Comparison of ENCODE assay signal across 31 mouse cellular contexts in genomic region chr12:79492175-79492574, GRCm38 (mm10).
DNase-seq lines count a peak whose midpoint lies in the region; ATAC-seq and TF ChIP-seq lines count a peak whose summit lies in the region.
"Had no signal": no experiment of that assay in that cellular context is flagged by ENCODE, and none has a peak within 500 bp of the region (broad histone marks: within the 10 kb centered on the region; RNA-seq: fewer than 3 reads in every experiment).

No protein-coding gene starts in this region.

- H3K9me3 ChIP-seq in embryonic facial prominence, embryonic 14.5 days (ENCODE audit: control insufficient read depth, low read length): 0 out of 2 replicates have a peak, but pooled peaks cover 6% of the 10 kb centered on the region
- H3K9me3 ChIP-seq in embryonic facial prominence, embryonic 10.5 days: no peaks in the 10 kb centered on the region
- H3K9me3 ChIP-seq in CH12.LX (replicated peaks; ENCODE audit: low read length): no peaks in the 10 kb centered on the region
- no peaks in the 10 kb centered on the region for H3K9me3 ChIP-seq in stomach, postnatal 0 days (ENCODE audit: control insufficient read depth, low read length)
- no peaks in the 10 kb centered on the region for H3K9me3 ChIP-seq in hindbrain, embryonic 12.5 days (replicated peaks)
- H3K9me3 ChIP-seq: heart, embryonic 13.5 days had no signal

- peak; percentile 44 for DNase-seq in embryonic facial prominence, embryonic 14.5 days (ENCODE audit: low spot score)
- no peak for DNase-seq in embryonic facial prominence, embryonic 10.5 days (ENCODE audit: low spot score)
- peak; percentile 76 for DNase-seq in CH12.LX (ENCODE audit: extremely low read depth)
- no peak for DNase-seq in stomach, postnatal 0 days (ENCODE audit: low spot score)
- DNase-seq in ovary, postnatal 14 days (ENCODE audit: low spot score): no peak
- no peak for DNase-seq in adrenal gland, adult 2 months
- DNase-seq: adrenal gland, postnatal 14 days; cerebellum, adult 11-12 months; cerebellum, adult 9-11 months; gastrocnemius, adult 2 months; gastrocnemius, postnatal 36 days; heart, postnatal 10 days; kidney, adult 8-10 months; kidney, postnatal 4 days; layer of hippocampus, postnatal 36 days; left cerebral cortex, postnatal 4 days; liver; lung, adult 2 months; lung, postnatal 10 days; midbrain, embryonic 14.5 days; right cerebral cortex, postnatal 14 days; thymus, adult 2 months; thymus, postnatal 36 days had no signal

- no peak for ATAC-seq in embryonic facial prominence, embryonic 14.5 days (ENCODE audit: low read depth)
- ATAC-seq in stomach, postnatal 0 days (ENCODE audit: low FRiP score, low TSS enrichment): no peak
- no peak for ATAC-seq in hindbrain, embryonic 12.5 days (ENCODE audit: low FRiP score)
- ATAC-seq: forebrain, embryonic 14.5 days; hindbrain, embryonic 16.5 days had no signal

- no peak overlapping the region for H3K27ac ChIP-seq in embryonic facial prominence, embryonic 14.5 days (replicated peaks; ENCODE audit: low read depth, low read length)
- H3K27ac ChIP-seq in embryonic facial prominence, embryonic 10.5 days (replicated peaks): no peak overlapping the region
- peak overlapping the region; percentile 86 for H3K27ac ChIP-seq in CH12.LX (ENCODE audit: insufficient read depth, low read depth)
- peak overlapping the region; percentile 70 for H3K27ac ChIP-seq in embryonic fibroblast, embryonic 13.5 days (ENCODE audit: insufficient read depth, low read length)
- H3K27ac ChIP-seq in stomach, postnatal 0 days (replicated peaks): peak overlapping the region; percentile 30; the same call in 1 of the 2 replicates
- no peak overlapping the region for H3K27ac ChIP-seq in hindbrain, embryonic 12.5 days
- H3K27ac ChIP-seq: gastrocnemius, adult 2 months; heart, embryonic 13.5 days; kidney, postnatal 0 days; liver, embryonic 14.5 days; macrophage had no signal

- H3K4me3 ChIP-seq in embryonic facial prominence, embryonic 14.5 days (ENCODE audit: low read depth, low read length): no peak overlapping the region
- no peak overlapping the region for H3K4me3 ChIP-seq in embryonic facial prominence, embryonic 10.5 days
- H3K4me3 ChIP-seq in CH12.LX (replicated peaks in 1 of 3; ENCODE audit: low read depth in 2 of 3, low read length in 2 of 3, poor library complexity in 1 of 3): no peak overlapping the region
- H3K4me3 ChIP-seq in embryonic fibroblast, embryonic 13.5 days (ENCODE audit: insufficient read depth, low read length): no peak overlapping the region
- no peak overlapping the region for H3K4me3 ChIP-seq in stomach, postnatal 0 days (ENCODE audit: low read depth, low read length)
- no peak overlapping the region for H3K4me3 ChIP-seq in hindbrain, embryonic 12.5 days
- H3K4me3 ChIP-seq: gastrocnemius, adult 2 months; heart, embryonic 13.5 days had no signal

- no peak for TF ChIP-seq CTCF in CH12.LX (conservative IDR thresholded peaks at IDR 0.05 in 1 of 2, IDR thresholded peaks at IDR 0.05 in 1 of 2; ENCODE audit: low read depth in 2 of 2, low read length in 2 of 2)
- TF ChIP-seq CTCF in embryonic fibroblast, embryonic 13.5 days (IDR thresholded peaks at IDR 0.05; ENCODE audit: borderline replicate concordance, insufficient read depth, low read length): no peak
- no peak for TF ChIP-seq CTCF in stomach, postnatal 0 days (IDR thresholded peaks at IDR 0.05; ENCODE audit: low read depth)

- no peaks in the 10 kb centered on the region for H3K79me2 ChIP-seq in CH12.LX (replicated peaks; ENCODE audit: control insufficient read depth, extremely low read depth, insufficient read depth, poor library complexity, severe bottlenecking)

- no peak overlapping the region for H3K9ac ChIP-seq in embryonic facial prominence, embryonic 14.5 days (ENCODE audit: low read depth, low read length)
- peak overlapping the region; percentile 19; the same call in 1 of the 2 replicates for H3K9ac ChIP-seq in CH12.LX (ENCODE audit: insufficient read depth, low read depth)
- no peak overlapping the region for H3K9ac ChIP-seq in stomach, postnatal 0 days (ENCODE audit: low read length)
- no peak overlapping the region for H3K9ac ChIP-seq in hindbrain, embryonic 12.5 days
- H3K9ac ChIP-seq: heart, embryonic 13.5 days; liver, embryonic 14.5 days had no signal

- H3K36me3 ChIP-seq in embryonic facial prominence, embryonic 14.5 days (ENCODE audit: control insufficient read depth, insufficient read depth, low read length): no peaks in the 10 kb centered on the region
- no peaks in the 10 kb centered on the region for H3K36me3 ChIP-seq in embryonic facial prominence, embryonic 10.5 days (replicated peaks)
- peaks cover 0 to 17% of the 10 kb centered on the region in 2 experiments for H3K36me3 ChIP-seq in CH12.LX (replicated peaks in 1 of 2; ENCODE audit: control insufficient read depth in 1 of 2, insufficient read depth in 1 of 2, low read length in 1 of 2)
- no peaks in the 10 kb centered on the region for H3K36me3 ChIP-seq in stomach, postnatal 0 days (ENCODE audit: control insufficient read depth, insufficient read depth, low read length)
- H3K36me3 ChIP-seq in hindbrain, embryonic 12.5 days: no peaks in the 10 kb centered on the region
- H3K36me3 ChIP-seq: heart, embryonic 13.5 days had no signal

- dilution Hi-C loops in CH12.LX (cut with MboI; ENCODE audit: extremely low pct_ligation_motif_present, extremely low pct_unique_long_range_greater_than_20kb, low sequenced_read_pairs): no loop called here

- in situ Hi-C loops in CH12.LX (cut with MboI; ENCODE audit: low pct_ligation_motif_present, low pct_unique_long_range_greater_than_20kb, low sequenced_read_pairs): no loop called here

- TF ChIP-seq EP300 in CH12.LX (IDR thresholded peaks at IDR 0.05; ENCODE audit: low read length): peak; percentile 97
- no peak for TF ChIP-seq EP300 in stomach, postnatal 0 days (optimal IDR thresholded peaks at IDR 0.05)

- 0 out of 2 replicates have a peak, but pooled peaks cover 8% of the 10 kb centered on the region for H3K4me1 ChIP-seq in embryonic facial prominence, embryonic 14.5 days (ENCODE audit: control insufficient read depth, insufficient read depth, low read length)
- H3K4me1 ChIP-seq in embryonic facial prominence, embryonic 10.5 days: peaks cover 15% of the 10 kb centered on the region; the same call in 1 of the 2 replicates
- peaks cover 24 to 39% of the 10 kb centered on the region in 2 experiments for H3K4me1 ChIP-seq in CH12.LX (ENCODE audit: control insufficient read depth in 1 of 2, insufficient read depth in 2 of 2)
- peaks cover 7% of the 10 kb centered on the region for H3K4me1 ChIP-seq in embryonic fibroblast, embryonic 13.5 days (ENCODE audit: control insufficient read depth, insufficient read depth, low read length)
- H3K4me1 ChIP-seq in stomach, postnatal 0 days (replicated peaks; ENCODE audit: control insufficient read depth, insufficient read depth): no peaks in the 10 kb centered on the region
- H3K4me1 ChIP-seq in hindbrain, embryonic 12.5 days: no peaks in the 10 kb centered on the region

- 74% methylated on average over 4 of the region's 4 CpGs for WGBS in embryonic facial prominence, embryonic 14.5 days
- WGBS in embryonic facial prominence, embryonic 10.5 days: 94% methylated on average over 4 of the region's 4 CpGs
- 41% methylated on average over 4 of the region's 4 CpGs for WGBS in stomach, postnatal 0 days
- 95% methylated on average over 4 of the region's 4 CpGs for WGBS in hindbrain, embryonic 12.5 days

- no peak; the same call in none of the 2 replicates for TF ChIP-seq RAD21 in CH12.LX (IDR thresholded peaks at IDR 0.05; ENCODE audit: low read depth, low read length)

- no peak overlapping the region for H3K4me2 ChIP-seq in embryonic facial prominence, embryonic 14.5 days (ENCODE audit: low read depth, low read length)
- peak overlapping the region; percentile 41 for H3K4me2 ChIP-seq in CH12.LX (ENCODE audit: insufficient read depth, low read depth, poor library complexity, severe bottlenecking)
- H3K4me2 ChIP-seq in stomach, postnatal 0 days (replicated peaks; ENCODE audit: low read depth): no peak overlapping the region
- no peak overlapping the region for H3K4me2 ChIP-seq in hindbrain, embryonic 12.5 days (replicated peaks)
- H3K4me2 ChIP-seq: heart, embryonic 13.5 days had no signal

- no peaks in the 10 kb centered on the region for H3K27me3 ChIP-seq in embryonic facial prominence, embryonic 14.5 days (replicated peaks; ENCODE audit: control insufficient read depth, insufficient read depth, low read length)
- no peaks in the 10 kb centered on the region for H3K27me3 ChIP-seq in embryonic facial prominence, embryonic 10.5 days (replicated peaks; ENCODE audit: low read depth, poor library complexity, severe bottlenecking)
- no peaks in the 10 kb centered on the region for H3K27me3 ChIP-seq in CH12.LX (replicated peaks)
- H3K27me3 ChIP-seq in stomach, postnatal 0 days (ENCODE audit: control insufficient read depth, insufficient read depth, low read length): no peaks in the 10 kb centered on the region
- H3K27me3 ChIP-seq in hindbrain, embryonic 12.5 days: no peaks in the 10 kb centered on the region
- H3K27me3 ChIP-seq: heart, embryonic 13.5 days had no signal

- no peak for TF ChIP-seq POLR2A in CH12.LX (IDR thresholded peaks at IDR 0.05; ENCODE audit: low read depth, low read length)
- no peak for TF ChIP-seq POLR2A in embryonic fibroblast, embryonic 13.5 days (IDR thresholded peaks at IDR 0.05; ENCODE audit: low read depth, low read length)

TF ChIP-seq in CH12.LX, 34 proteins besides CTCF, POLR2A, EP300 and RAD21 (continues in another document):
- TF ChIP-seq IRF4 (IDR thresholded peaks at IDR 0.05; ENCODE audit: low read depth, low read length) (peak; percentile 99), MAZ (IDR thresholded peaks at IDR 0.05; ENCODE audit: low read depth, low read length) (no peak), JUND (conservative IDR thresholded peaks at IDR 0.05; ENCODE audit: low read depth, low read length) (peak; percentile 96), JUN (IDR thresholded peaks at IDR 0.05; ENCODE audit: insufficient read depth, low read depth, low read length) (peak; percentile 93), MEF2A (IDR thresholded peaks at IDR 0.05; ENCODE audit: borderline replicate concordance, low read depth, low read length) (peak; percentile 85), TCF12 (IDR thresholded peaks at IDR 0.05; ENCODE audit: low read depth, low read length) (peak; percentile 86), ZNF384 (IDR thresholded peaks at IDR 0.05; ENCODE audit: low read depth, low read length) (no peak), TBP (conservative IDR thresholded peaks at IDR 0.05; ENCODE audit: low read depth, low read length) (0 out of 2 replicates have a peak, but pooled peaks have one; percentile 42), ETS1 (conservative IDR thresholded peaks at IDR 0.05; ENCODE audit: low read depth, low read length) (peak; percentile 86), CHD2 (IDR thresholded peaks at IDR 0.05; ENCODE audit: low read length) (peak; percentile 41; the same call in 1 of the 2 replicates), BHLHE40 (IDR thresholded peaks at IDR 0.05; ENCODE audit: low read depth, low read length) (peak; percentile 75), MAFK (IDR thresholded peaks at IDR 0.05; ENCODE audit: insufficient replicate concordance, low read length) (peak; percentile 68; the same call in 1 of the 2 replicates), E2F4 (IDR thresholded peaks at IDR 0.05; ENCODE audit: insufficient replicate concordance, low read depth, low read length) (no peak), USF1 (IDR thresholded peaks at IDR 0.05; ENCODE audit: low read depth, low read length) (no peak)

Comparison
In these comparisons a context has a peak if more than half of its experiments do, and no peak if none do; other contexts are left out.
1. DNase-seq: peak in embryonic facial prominence, embryonic 14.5 days (single experiment) and CH12.LX (single experiment); none in embryonic facial prominence, embryonic 10.5 days (single experiment), stomach, postnatal 0 days (single experiment), ovary, postnatal 14 days (single experiment) and adrenal gland, adult 2 months (single experiment).
2. H3K27ac ChIP-seq: peak in CH12.LX (single experiment), embryonic fibroblast, embryonic 13.5 days (single experiment) and stomach, postnatal 0 days (single experiment); none in embryonic facial prominence, embryonic 14.5 days (single experiment), embryonic facial prominence, embryonic 10.5 days (single experiment) and hindbrain, embryonic 12.5 days (single experiment).